Mouse (Mus musculus) lung, postnatal 4 days (tissue): ENCODE results near the gene Lpp.

Source experiments
- DNase-seq, 2 experiments: peaks; one replicate each; pipeline ENCODE4 v3.0.0; 2021

Gene Lpp

DNA sequence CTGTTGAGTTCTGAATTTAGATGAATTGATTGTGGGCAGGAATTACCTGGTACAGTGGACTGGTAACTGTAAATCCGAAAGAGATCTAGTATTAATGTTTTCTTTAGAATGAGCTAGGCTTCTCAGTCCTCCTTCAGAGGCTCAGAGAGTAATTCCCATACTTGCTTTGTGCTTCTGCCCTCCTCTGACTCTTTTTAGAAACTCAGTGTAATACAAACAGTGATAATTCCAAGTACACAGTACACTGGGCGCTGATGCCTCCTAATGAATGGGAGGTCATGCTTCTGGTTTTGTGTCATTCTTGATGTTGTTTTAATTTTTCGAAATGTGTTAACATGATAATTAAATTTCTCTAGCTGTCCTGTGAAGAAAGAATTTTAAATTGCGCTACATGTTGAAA lies 347.4 kb downstream of the Lpp start:
- DNase-seq: no peak

DNA sequence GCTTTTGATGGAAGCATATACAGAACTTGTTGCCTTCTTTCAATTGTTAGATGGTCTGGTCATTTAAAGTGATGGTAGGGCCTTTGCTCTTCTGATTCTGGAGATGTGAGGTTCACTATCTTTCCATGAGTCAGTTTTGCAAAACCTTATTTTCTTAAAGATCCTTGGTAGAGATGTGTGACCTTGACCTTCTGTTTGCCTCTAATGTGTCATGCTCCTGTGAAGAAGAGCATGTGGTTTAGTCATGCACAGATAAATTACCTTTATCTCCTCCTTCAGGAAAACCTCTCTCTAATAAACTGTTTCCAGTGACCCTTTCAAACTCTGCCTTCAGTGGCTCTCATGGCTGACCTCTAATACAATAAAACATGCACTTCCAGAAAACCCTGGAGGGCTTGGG lies 356.5 kb downstream of the Lpp start:
- DNase-seq: no peak

DNA sequence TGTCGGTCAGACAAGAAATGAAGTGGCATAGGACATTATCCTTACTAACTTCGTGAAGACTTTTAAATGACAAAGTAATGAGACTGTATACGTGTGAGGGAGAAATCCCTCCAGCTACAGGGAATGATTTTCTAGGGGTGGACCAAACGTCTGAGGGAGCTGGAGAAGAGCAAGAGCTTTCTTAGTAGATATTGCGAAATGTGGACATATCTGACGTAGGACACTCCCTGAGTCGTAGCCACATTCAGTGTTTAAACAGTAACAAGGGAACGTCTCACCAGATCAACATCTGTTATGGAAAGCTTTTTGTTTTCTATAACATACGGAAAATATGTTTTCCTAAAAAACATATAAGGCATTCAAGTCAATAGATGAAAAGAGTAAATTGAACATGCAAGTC lies 362.8 kb downstream of the Lpp start:
- DNase-seq: no peak

DNA sequence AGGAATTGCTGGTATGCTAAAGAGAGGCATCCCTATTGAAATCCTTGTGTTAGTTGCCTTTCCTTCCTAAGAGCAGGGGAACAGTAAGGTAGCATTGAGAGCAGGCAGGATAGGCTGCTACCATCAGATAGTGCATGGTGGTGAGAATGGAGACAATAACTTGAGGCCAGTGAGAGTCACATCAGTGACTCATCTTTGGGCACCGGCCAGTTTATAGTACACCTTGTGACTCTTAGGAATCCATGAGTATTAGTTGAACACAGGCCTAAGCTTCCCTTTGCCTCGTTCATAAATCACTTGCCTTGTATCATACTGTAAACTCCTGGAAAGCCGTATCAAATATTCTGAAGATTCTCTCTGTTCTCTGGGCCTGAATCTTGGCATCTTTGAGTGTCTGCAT lies 372.7 kb downstream of the Lpp start:
- no peak for DNase-seq

DNA sequence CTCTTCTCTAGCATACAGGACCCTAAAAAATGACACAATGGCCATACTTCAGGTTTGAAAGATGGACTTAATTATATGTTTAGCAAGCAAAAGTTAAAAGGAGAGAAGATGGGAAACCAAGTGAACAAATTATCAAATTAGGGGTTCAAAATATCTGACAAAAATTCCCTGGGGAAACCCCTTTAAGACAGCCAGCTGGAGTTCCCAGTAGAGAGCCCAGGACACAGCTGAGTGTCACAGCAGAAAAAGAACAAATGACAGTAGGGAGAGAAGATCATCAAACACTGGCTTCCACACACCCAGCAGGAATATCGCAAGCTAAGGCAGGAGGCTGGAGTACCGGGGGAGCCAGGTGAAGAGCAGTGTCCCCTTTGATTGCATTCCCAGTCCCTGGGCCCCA lies 373.3 kb downstream of the Lpp start:
- DNase-seq: no peak

DNA sequence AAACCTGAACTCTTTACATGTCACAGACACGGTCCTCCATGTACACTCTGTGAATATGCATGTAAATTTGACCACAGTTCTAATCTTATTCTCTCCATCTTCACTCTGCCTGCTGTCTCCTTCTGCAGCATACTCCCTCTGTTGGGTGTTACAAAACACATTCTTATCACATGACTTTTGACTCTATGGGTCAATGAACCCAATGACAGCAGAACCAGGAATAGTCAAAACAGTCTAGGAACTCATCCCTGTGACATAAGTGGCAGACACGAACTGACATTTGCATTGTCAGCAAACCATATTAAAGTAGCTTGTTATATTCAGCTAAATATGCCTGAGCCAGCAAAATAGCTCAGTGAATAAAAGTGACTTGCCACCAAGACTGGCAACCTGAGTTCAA lies 383.7 kb downstream of the Lpp start:
- no peak for DNase-seq

DNA sequence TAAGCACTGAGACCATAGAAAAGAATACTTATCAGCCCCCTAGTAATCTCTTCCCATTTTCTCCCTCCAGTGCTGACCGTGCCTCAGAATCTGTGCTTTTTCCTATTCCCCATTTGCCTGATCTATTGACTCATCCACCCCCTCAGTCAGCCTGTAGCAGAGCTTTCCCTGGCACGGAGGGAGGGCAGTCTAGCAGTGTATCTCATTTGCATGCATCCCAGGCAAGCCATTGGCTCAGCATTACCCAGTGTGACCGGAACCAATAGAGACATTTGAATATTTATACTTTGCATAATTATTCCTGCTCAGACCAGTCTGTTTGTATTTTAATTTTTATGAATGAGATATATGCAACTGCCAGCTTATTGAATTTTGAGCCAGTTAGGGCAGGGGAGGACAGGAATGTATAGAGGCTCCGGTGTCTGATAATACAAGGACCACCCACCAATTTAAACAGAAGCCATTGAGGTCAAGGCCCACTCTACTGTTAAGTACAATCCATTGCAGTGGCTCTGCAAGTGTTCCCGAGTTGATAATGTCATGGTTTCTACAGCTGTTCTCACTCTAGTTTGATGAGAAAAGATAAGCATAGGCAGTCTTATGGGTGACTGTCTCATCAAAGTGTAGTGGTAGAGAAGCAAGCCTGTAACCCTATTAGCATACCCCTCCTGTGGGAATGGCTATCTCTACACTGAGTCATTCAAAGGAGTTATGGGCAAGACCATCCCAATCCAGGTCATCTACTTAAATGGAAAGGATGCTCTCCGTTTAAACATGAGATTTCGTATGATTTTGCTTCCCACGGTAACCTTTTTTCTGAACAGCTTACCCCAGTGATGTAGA lies 385.3 kb downstream of the Lpp start:
- no peak for DNase-seq

DNA sequence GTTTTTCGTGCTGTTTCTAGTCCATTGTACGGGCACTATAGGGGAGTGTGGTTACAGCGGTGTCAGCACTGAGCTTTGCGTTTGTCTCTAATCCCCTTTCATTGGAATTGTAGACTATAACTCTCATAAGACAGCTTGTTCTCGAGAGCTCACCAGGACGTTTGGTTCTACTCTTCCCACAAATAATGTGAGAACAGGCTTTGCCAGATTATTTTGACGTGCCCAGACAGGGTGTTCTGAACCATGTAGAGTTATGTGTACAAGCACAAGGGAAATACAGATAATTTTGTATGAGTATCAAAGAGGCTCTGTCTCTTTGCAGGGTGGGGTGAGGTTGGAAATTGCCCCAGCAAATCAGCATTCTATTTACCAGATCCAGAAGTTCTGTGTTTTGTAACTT lies 387.2 kb downstream of the Lpp start:
- no peak for DNase-seq

DNA sequence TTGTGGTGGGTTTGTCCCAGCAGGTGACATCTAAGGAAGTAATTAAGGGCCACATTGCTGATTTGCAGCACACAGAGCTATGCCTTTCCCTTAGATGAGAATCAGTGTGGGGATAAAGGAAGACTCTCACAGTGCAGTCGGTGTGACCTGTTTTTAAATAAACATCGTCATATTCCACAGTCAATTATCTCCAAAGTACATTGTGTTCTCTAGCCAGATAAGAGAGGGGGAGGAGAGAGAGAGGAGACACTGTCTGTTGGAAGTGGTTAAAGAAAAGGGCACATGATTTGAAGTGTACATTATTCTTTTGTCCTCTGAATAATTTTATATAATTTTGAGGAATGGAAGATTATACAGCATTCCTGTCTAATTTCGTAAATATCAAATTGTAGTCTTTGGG lies 388.6 kb downstream of the Lpp start:
- DNase-seq: no peak

DNA sequence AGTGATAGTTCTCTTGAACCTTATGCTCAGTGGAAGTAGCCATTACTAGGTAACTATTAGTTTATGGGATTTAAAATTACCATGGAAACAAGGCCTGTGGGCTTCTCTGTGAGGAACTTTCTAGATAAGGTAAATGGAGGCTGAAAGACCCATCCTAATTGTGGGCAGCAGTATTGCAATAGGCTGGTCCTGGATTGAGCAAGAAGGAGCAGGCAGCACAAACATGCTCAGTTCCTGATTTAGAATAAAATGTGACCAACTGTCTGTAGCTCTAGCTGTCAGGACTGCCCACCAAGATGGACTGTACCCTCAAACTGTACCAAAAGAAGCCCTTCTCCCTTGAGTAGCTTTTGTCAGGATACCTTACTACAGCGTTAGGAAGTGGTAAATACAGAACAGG lies 392.3 kb downstream of the Lpp start:
- no peak for DNase-seq

DNA sequence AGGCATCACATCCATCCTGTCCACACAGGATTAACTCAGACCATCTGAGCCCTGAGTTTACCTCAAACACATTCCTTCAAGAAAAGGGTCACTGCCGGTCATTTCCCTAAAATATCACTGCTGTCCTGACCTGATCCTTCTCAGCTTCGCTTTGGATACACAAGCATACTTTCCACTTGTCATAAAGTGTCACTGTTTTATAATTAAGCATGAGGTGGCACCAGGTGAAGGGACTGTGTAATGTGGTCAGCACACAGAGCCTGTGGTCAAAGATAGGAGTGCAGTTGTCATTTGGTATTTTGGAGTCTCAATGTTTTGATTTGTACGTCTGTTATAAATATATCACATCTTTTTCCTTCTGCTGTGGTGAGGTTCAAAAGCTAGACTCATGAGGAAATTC lies 395.7 kb downstream of the Lpp start:
- no peak for DNase-seq

DNA sequence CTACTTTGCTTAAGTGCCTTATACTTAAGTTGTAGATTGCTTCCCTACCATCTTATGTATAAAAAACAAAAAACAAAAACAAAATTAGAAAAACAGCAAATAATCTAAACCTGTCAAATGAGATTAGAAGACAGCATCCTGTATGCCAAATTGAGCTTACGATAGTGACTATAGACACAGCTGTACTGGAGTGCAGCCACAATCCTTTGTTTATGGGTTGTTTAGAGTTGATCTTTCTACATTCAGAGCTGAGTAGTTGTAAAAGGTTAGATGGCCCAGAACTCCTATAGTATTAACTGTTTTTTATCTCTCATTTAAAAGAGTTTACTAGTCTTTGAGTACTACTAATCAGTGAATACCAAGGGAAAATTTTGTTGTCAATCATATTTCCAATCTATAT lies 398.1 kb downstream of the Lpp start:
- no peak for DNase-seq

DNA sequence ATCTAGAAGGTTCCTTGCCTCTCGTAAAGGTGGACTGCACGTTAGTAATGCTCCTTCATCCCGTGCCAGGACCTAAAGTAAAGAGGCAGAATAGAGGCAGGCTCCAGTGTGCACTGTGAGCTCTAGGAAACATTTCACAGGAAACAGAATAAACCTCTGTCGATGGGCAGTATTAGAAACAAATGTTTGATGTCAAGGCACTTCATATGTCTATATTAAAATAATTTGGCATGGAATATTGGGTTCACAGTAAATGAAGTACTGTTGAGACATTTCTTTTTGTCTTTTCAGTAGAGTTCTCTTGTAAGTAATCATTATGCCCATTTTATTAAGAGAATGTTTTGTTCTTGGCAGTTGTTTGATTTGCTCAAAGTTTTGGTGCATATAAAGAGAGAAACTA lies 398.7 kb downstream of the Lpp start:
- DNase-seq: no peak

DNA sequence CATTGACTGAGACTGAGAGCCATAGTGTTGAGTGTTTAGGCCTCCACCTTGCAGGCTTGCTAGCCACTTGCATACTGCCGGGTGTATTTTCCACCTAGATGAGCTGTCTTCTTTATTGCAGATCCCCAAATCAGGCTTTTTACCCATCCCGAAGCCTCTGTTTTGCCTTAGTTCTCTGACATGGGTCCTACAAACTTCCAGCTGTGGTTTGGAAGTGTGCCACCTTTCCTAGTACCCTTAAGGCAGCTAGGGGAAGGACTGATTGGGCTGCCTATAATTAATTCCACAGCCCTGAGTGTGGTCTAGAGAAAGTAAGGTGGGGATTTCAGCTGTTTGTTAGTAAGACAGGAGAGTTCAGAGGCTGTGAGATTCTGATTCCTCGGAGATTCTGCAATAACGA lies 399.5 kb downstream of the Lpp start:
- no peak for DNase-seq

DNA sequence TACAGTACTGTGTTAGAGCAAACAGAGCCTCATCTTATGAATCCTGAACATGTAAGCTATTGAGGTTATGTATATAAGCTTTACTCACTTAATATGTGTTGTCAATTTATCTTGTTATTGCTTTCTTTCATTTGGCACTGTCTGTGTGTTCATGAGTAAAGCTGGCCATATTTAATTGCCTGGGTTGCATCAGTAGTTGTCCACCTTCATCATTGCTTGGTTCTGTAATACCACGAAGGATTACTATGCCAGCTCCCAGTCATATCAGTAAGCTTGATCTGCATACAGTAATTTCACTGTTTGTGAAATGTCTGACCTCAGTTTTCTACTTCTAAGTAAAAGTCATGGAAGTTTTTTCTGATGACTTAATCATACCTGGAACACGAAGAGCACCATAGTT lies 401.4 kb downstream of the Lpp start:
- no peak for DNase-seq

DNA sequence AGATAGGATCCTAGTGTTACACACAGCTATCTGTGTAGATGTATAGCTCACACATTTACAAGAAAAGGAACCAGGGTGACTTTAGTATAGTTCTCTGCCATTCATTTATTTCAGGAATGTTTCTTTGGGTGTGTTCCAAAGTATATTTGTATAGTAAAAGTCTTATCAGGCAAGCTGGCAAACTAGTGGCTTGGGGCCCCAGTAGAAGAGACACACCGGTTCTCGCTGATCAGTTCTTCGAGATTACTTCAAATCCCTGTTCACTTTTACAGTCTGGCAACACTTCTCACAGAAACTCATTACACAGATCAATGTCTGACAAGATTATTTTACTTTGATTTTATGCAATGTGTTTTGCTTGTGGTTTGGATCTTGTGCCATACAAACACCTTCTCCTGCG lies 408.0 kb downstream of the Lpp start:
- no peak for DNase-seq

DNA sequence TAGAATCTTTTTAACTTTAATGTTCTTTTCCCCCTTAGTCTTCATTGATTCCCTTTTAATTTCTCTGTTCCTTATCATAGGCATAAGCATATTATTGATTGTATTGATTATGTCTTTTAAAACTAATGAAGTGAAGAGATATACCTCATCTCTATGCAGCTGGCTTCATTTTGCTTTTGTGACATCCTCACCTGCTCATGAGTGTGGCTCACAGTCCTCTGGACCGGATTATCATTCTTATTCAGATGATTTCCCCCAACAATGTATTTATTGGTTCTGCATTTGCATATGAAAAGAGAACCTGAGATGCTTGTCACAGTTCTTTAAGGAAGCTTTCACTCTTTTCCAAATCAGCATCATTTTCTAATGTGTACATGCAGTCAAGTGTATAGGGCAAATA lies 408.5 kb downstream of the Lpp start:
- no peak for DNase-seq

DNA sequence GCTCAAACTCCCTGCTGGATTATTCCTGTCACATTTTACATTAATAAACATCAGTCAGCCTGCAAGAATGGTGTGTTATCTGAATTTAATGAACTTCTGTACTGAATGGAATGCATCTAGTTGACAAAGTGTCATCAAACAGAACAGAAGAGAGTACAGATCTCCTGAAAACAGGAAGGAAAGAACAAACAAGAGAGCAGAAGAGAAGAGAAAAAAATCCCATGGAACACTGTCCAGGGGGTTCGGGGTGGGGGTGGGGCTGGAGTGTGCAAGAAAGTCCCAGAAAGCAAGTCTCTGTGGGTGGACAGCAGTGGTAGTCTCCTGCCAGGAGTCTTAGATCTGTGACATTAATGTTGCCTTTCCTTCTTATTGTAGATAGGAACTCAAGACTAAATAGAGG lies 412.8 kb downstream of the Lpp start:
- DNase-seq: no peak

DNA sequence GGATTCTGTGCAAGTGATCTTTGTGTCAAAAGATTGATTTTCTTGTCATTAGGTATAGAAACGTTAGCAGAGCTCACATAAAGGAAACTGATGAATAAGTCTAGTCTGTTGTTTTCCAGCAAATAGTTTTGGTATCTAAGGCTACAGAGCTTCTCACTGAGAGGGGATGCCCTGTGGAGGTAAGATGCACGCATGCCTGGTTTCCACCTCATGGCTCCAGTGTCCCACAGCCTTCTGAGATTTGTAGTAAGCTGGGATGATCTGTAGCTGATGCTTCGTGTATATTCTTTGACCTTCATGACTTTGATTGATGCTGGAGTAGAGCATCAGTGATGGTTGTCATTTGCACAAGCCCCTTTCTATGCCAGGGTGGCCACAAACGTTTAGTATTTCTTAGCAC lies 414.3 kb downstream of the Lpp start:
- DNase-seq: no peak

DNA sequence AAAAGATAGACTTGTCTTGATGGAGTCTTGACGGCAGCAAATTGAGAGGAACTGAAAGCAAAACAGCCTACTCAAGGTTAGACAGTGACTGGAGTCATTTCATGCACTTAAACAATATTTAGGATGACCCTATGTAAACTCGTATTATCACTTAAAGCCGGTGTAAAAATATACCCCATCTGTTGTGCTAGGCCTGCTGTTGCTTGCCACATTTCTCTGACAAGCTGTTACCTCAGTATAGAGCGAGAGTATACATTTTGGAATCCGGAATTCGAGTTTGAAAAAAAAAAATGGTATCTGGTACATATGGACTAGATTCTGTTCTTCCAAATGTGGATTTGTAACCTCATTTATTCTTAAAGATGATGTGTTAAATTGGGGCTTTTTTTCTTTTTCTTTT lies 416.5 kb downstream of the Lpp start:
- DNase-seq: no peak

DNA sequence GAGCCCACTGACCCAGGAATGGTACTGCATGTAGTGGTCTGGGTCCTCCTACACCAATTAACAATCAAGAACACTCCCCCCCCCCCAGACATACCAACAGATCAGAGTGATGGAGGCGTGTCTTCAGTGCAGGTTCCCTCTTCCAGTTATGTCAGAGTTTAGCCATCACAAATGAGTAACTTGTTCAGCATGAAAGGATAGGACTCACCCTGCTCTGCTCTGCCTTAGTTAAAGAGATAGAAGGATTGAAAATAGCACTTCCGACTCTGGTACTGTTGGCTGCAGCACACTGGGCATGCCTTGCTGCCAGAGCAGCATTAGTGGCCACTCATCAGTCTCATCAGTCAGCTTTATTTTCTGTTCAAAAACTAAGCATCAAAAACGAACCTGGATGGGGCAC lies 423.3 kb downstream of the Lpp start:
- DNase-seq: no peak

DNA sequence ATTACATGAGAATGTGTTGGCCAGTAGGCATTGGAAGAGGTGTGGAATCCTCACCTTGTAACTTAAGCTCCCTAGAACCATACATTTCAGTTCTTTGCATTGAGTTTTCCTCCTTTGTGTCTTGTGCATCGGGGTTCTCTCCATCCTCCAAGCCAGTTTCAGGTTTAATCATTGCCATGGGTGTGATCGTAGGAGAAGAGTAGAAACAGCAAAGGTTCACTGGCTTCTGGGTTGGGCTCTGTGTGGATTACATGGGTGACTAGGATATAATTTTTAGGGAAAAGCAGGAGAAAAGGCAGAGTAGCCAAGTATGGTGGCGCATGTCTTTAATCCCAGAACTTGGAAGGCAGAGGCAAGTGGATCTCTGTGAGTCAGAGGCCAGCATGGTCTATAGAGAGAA lies 424.1 kb downstream of the Lpp start:
- no peak for DNase-seq

DNA sequence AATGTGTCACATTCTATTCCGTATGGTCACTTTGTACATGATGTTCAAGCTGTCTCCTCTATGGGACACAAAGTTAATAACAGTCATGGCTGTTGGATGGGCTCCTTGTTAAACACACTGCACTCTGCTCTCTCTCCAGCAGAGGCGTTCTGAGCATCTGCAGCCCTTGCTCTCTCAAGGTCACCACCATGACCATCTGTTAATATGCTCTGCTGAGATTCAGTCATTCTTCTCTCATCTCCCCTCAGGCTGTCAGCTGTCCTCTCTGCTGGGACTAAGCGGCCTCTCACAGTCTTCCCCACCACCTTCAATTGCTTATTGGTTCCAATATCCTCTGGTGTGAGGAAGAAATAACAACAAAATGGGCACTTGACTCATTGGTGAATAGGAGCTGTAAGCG lies 425.8 kb downstream of the Lpp start:
- peak in 1 of 2 experiments; percentile 13 for DNase-seq

DNA sequence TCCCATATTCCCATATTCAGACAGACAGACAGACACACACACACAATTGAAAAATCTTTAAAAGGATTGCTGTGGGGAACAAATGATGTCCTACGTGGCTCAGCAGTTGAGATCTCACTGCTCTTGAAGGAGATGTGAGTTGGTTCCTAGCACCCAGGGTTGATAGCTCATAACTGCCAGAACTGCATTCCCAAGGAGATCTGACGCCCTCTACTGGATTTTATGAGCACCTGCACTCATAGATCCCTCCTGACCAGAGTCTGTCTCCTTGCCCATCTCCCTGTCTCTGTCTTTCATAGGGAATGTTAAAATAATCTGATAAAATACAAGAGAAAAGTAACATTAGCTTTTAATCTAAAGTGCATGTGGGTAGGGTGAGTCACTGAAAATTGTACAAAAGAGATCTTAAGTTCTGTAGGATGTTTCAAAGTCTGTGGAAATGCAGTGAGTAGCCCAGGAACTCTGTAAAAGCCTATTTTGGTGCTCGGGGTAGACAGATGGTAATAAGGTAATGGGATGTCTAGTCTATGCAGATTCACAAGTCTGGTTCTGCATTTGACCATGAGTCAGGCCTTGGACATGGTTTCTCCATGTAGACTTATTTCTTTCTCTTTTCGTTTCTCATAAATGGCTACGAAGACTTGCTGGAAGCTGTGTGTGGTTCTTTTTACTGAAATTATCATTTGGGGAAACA lies 429.0 kb downstream of the Lpp start:
- no peak for DNase-seq

DNA sequence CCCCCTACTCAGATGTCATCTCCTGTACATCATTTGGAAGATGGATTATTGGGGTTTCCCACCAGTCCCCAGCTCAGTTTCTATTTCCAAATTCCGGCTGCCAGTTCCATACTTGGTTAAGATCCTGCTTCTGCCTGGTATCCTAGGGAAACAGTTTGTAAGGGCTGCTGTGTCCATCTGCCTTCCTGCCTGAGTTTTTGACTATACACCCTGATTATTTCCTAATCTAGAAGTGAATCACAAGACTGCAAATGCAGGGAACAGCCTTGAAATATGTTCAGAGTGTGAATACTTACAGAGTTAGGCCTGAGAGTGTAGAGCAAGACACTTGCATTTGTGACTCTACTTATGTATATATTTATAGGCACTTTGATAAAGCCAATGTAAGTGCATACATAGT lies 429.6 kb downstream of the Lpp start:
- DNase-seq: no peak
